Mouse (Mus musculus) CH12.LX (cell line): ENCODE measurements around the gene Cdk9. TPM values are rescaled to one million over a fixed set of nuclear protein-coding genes. Genes with fewer than 3 reads are reported as not detected.

ENCODE experiments used
- DNase-seq: peaks from one replicate; pipeline ENCODE4 v3.0.0-alpha.2; 2013; ENCODE audit errors: extremely low read depth
- H3K27ac ChIP-seq: 2 replicates; pipeline ENCODE4 v1.5.1; 2012; ENCODE audit warnings: low read depth, mild to moderate bottlenecking, control low read depth, moderate library complexity; ENCODE audit not compliant: insufficient read depth
- H3K27me3 ChIP-seq: replicated peaks from 2 replicates; pipeline ENCODE3; 2012; ENCODE audit warnings: inconsistent platforms
- H3K36me3 ChIP-seq, 2 experiments: replicated peaks in 1 of 2; 2 replicates each; pipeline versions ENCODE3 to v1.6.1; 2012; ENCODE audit warnings: inconsistent platforms in 1 of 2, low read length in 1 of 2, mild to moderate bottlenecking in 1 of 2, mixed read lengths in 1 of 2, moderate library complexity in 1 of 2; ENCODE audit not compliant: control insufficient read depth in 1 of 2, insufficient read depth in 1 of 2
- H3K4me1 ChIP-seq, 2 experiments: 2 replicates each; pipeline ENCODE4 v1.6.1; 2012; ENCODE audit warnings: inconsistent platforms in 1 of 2, moderate library complexity in 1 of 2; ENCODE audit not compliant: insufficient read depth in 2 of 2, control insufficient read depth in 1 of 2
- H3K4me2 ChIP-seq: 2 replicates; pipeline ENCODE4 v1.6.1; 2012; ENCODE audit warnings: low read depth, mild to moderate bottlenecking, control low read depth; ENCODE audit not compliant: poor library complexity, insufficient read depth, severe bottlenecking
- H3K4me3 ChIP-seq, 3 experiments: fragments of 150-350 bp in 1 of 3; sonication (generic) in 1 of 3; replicated peaks in 1 of 3; 2 replicates each; pipeline versions ENCODE3 to v1.5.1; 2011 to 2012; ENCODE audit warnings: low read depth in 2 of 3, low read length in 2 of 3, mild to moderate bottlenecking in 2 of 3, moderate library complexity in 2 of 3, control low read depth in 1 of 3, improper control_type of control experiment in 1 of 3, inconsistent platforms in 1 of 3, mixed read lengths in 1 of 3; ENCODE audit not compliant: poor library complexity in 1 of 3
- H3K79me2 ChIP-seq: replicated peaks from 2 replicates; pipeline ENCODE4 v1.6.1; 2012; ENCODE audit warnings: mild to moderate bottlenecking, moderate library complexity; ENCODE audit not compliant: control insufficient read depth, poor library complexity, insufficient read depth, severe bottlenecking; ENCODE audit errors: extremely low read depth
- H3K9ac ChIP-seq: 2 replicates; pipeline ENCODE4 v1.6.1; 2012; ENCODE audit warnings: low read depth, mild to moderate bottlenecking, control low read depth, moderate library complexity; ENCODE audit not compliant: insufficient read depth
- H3K9me3 ChIP-seq: replicated peaks from 2 replicates; pipeline ENCODE3; 2012; ENCODE audit warnings: low read length, inconsistent platforms, mixed read lengths
- BHLHE40 ChIP-seq: IDR thresholded peaks from 2 replicates; pipeline ENCODE4 v1.6.1; 2011; ENCODE audit warnings: mild to moderate bottlenecking, low read depth, low read length, improper control_type of control experiment
- CHD2 ChIP-seq: IDR thresholded peaks from 2 replicates; pipeline ENCODE4 v1.6.1; 2011; ENCODE audit warnings: low read length, improper control_type of control experiment
- CTCF ChIP-seq, 2 experiments: IDR thresholded peaks in 1 of 2; conservative IDR thresholded peaks in 1 of 2; 2 replicates each; pipeline ENCODE4 v1.5.1; 2011 to 2012; ENCODE audit warnings: low read depth in 2 of 2, low read length in 2 of 2, improper control_type of control experiment in 1 of 2, inconsistent platforms in 1 of 2, mild to moderate bottlenecking in 1 of 2, moderate library complexity in 1 of 2
- E2F4 ChIP-seq: IDR thresholded peaks from 2 replicates; pipeline ENCODE4 v1.6.1; 2011; ENCODE audit warnings: low read depth, low read length, improper control_type of control experiment; ENCODE audit not compliant: insufficient replicate concordance
- ELF1 ChIP-seq: IDR thresholded peaks from 2 replicates; pipeline ENCODE4 v1.6.1; 2014; ENCODE audit warnings: low read depth, mild to moderate bottlenecking, inconsistent platforms, low read length, improper control_type of control experiment
- EP300 ChIP-seq: IDR thresholded peaks from 2 replicates; pipeline ENCODE4 v1.6.1; 2011; ENCODE audit warnings: low read length, improper control_type of control experiment
- ETS1 ChIP-seq: conservative IDR thresholded peaks from 2 replicates; pipeline ENCODE4 v1.6.1; 2012; ENCODE audit warnings: low read depth, mild to moderate bottlenecking, inconsistent platforms, low read length, improper control_type of control experiment, moderate library complexity
- HCFC1 ChIP-seq: IDR thresholded peaks from 2 replicates; pipeline ENCODE4 v1.6.1; 2012; ENCODE audit warnings: low read depth, mild to moderate bottlenecking, inconsistent platforms, low read length, improper control_type of control experiment
- IRF4 ChIP-seq: IDR thresholded peaks from 2 replicates; pipeline ENCODE4 v1.6.1; 2014; ENCODE audit warnings: low read depth, mild to moderate bottlenecking, inconsistent platforms, low read length, improper control_type of control experiment
- JUN ChIP-seq: IDR thresholded peaks from 2 replicates; pipeline ENCODE4 v1.6.1; 2011; ENCODE audit warnings: low read depth, mild to moderate bottlenecking, low read length, improper control_type of control experiment, moderate library complexity; ENCODE audit not compliant: insufficient read depth
- JUND ChIP-seq: conservative IDR thresholded peaks from 2 replicates; pipeline ENCODE4 v1.6.1; 2011; ENCODE audit warnings: low read depth, low read length, improper control_type of control experiment
- MAX ChIP-seq: IDR thresholded peaks from 2 replicates; pipeline ENCODE4 v1.6.1; 2011; ENCODE audit warnings: low read length, improper control_type of control experiment
- MAZ ChIP-seq: IDR thresholded peaks from 2 replicates; pipeline ENCODE4 v1.6.1; 2012; ENCODE audit warnings: low read depth, mild to moderate bottlenecking, inconsistent platforms, low read length, improper control_type of control experiment, moderate library complexity
- MEF2A ChIP-seq: IDR thresholded peaks from 2 replicates; pipeline ENCODE4 v1.6.1; 2014; ENCODE audit warnings: low read depth, mild to moderate bottlenecking, inconsistent platforms, low read length, improper control_type of control experiment, borderline replicate concordance
- MXI1 ChIP-seq: IDR thresholded peaks from 2 replicates; pipeline ENCODE4 v1.6.1; 2011; ENCODE audit warnings: mild to moderate bottlenecking, low read depth, low read length, improper control_type of control experiment
- NELFE ChIP-seq: IDR thresholded peaks from 2 replicates; pipeline ENCODE4 v1.6.1; 2011; ENCODE audit warnings: low read depth, low read length, improper control_type of control experiment
- PAX5 ChIP-seq: IDR thresholded peaks from 2 replicates; pipeline ENCODE4 v1.6.1; 2012; ENCODE audit warnings: low read length, inconsistent platforms, mixed read lengths
- POLR2A ChIP-seq: IDR thresholded peaks from 2 replicates; pipeline ENCODE4 v1.6.1; 2011; ENCODE audit warnings: low read depth, mild to moderate bottlenecking, improper control_type of control experiment, low read length
- POLR2AphosphoS2 ChIP-seq: IDR thresholded peaks from 2 replicates; pipeline ENCODE4 v1.6.1; 2011; ENCODE audit warnings: low read depth, low read length, improper control_type of control experiment
- RAD21 ChIP-seq: IDR thresholded peaks from 2 replicates; pipeline ENCODE4 v1.6.1; 2011; ENCODE audit warnings: low read depth, mild to moderate bottlenecking, low read length, improper control_type of control experiment, moderate library complexity
- RCOR1 ChIP-seq: conservative IDR thresholded peaks from 2 replicates; pipeline ENCODE4 v1.6.1; 2012; ENCODE audit warnings: low read depth, mild to moderate bottlenecking, inconsistent platforms, low read length, improper control_type of control experiment
- SIN3A ChIP-seq: IDR thresholded peaks from 2 replicates; pipeline ENCODE4 v1.6.1; 2012; ENCODE audit warnings: low read length, improper control_type of control experiment, inconsistent platforms
- TBP ChIP-seq: conservative IDR thresholded peaks from 2 replicates; pipeline ENCODE4 v1.6.1; 2011; ENCODE audit warnings: low read depth, low read length, improper control_type of control experiment
- TCF12 ChIP-seq: IDR thresholded peaks from 2 replicates; pipeline ENCODE4 v1.6.1; 2014; ENCODE audit warnings: low read depth, mild to moderate bottlenecking, inconsistent platforms, low read length, improper control_type of control experiment
- UBTF ChIP-seq: IDR thresholded peaks from 2 replicates; pipeline ENCODE4 v1.6.1; 2012; ENCODE audit warnings: low read depth, mild to moderate bottlenecking, inconsistent platforms, low read length, improper control_type of control experiment, moderate library complexity
- USF1 ChIP-seq: IDR thresholded peaks from 2 replicates; pipeline ENCODE4 v1.6.1; 2014; ENCODE audit warnings: low read depth, mild to moderate bottlenecking, inconsistent platforms, low read length, improper control_type of control experiment
- USF2 ChIP-seq: conservative IDR thresholded peaks from 2 replicates; pipeline ENCODE4 v1.6.1; 2011; ENCODE audit warnings: low read depth, low read length, improper control_type of control experiment
- ZC3H11A ChIP-seq: IDR thresholded peaks from 2 replicates; pipeline ENCODE4 v1.6.1; 2012; ENCODE audit warnings: low read depth, mild to moderate bottlenecking, inconsistent platforms, low read length, improper control_type of control experiment
- ZKSCAN1 ChIP-seq: IDR thresholded peaks from 2 replicates; pipeline ENCODE4 v1.6.1; 2012; ENCODE audit warnings: low read depth, inconsistent platforms, low read length, improper control_type of control experiment, borderline replicate concordance
- ZMIZ1 ChIP-seq: IDR thresholded peaks from 2 replicates; pipeline ENCODE4 v1.6.1; 2012; ENCODE audit warnings: low read depth, mild to moderate bottlenecking, inconsistent platforms, low read length, improper control_type of control experiment
- ZNF384 ChIP-seq: IDR thresholded peaks from 2 replicates; pipeline ENCODE4 v1.6.1; 2012; ENCODE audit warnings: low read depth, low read length, improper control_type of control experiment, inconsistent platforms
- dilution Hi-C: fragments of 300-500 bp; cut with MboI; formaldehyde crosslinking; loops from 2 replicates; pipeline ENCODE4 v1.14.3; 2020; ENCODE audit warnings: low sequenced_read_pairs; ENCODE audit not compliant: extremely low pct_unique_long_range_greater_than_20kb, extremely low pct_ligation_motif_present
- in situ Hi-C: fragments of 300-500 bp; cut with MboI; formaldehyde crosslinking; loops from 3 replicates; pipeline ENCODE4 v1.14.3; 2019; ENCODE audit warnings: low sequenced_read_pairs, low pct_ligation_motif_present, low pct_unique_long_range_greater_than_20kb, mixed read lengths
- polyA plus RNA-seq: library from polyadenylated mRNA; unstranded; fragments of >175 nt; gene quantifications from 2 replicates; pipeline ENCODE4 v1.2.1, GENCODE M21; 2012; ENCODE audit warnings: low read depth; ENCODE audit not compliant: insufficient read length
- total RNA-seq, 2 experiments: library from RNA; depleted of rRNA; stranded (reverse); fragments of 300-350 nt in 1 of 2; fragments of >200 nt in 1 of 2; gene quantifications; 2 replicates each; pipeline ENCODE4 v1.2.3; 2012 to 2014

Gene Cdk9
- total and polyA plus RNA-seq, 3 experiments, result 41.7 to 136 (median 73.7) TPM

GRCm38 (mm10) chr2:32714117-32714986, 1.5 kb upstream of the Cdk9 start:
- in situ Hi-C loops, result loop anchor here (5.0 kb wide), 1 partner anchor 43 kb away; the partner anchor contains the start of gene Tor2a
- Histone ChIP-seq H3K27me3 (no peaks in the 10 kb centered on the region), H3K36me3 (peaks cover 10 to 21% of the 10 kb centered on the region in 2 experiments), H3K79me2 (peaks cover 30% of the 10 kb centered on the region), H3K4me2 (peak overlapping the region; percentile 50), H3K4me3 (no peak overlapping the region), H3K27ac (peak overlapping the region; percentile 80), H3K9me3 (peaks cover 6% of the 10 kb centered on the region), H3K9ac (peak overlapping the region; percentile 47), H3K4me1 (peaks cover 36 to 59% of the 10 kb centered on the region in 2 experiments)
- TF ChIP-seq SIN3A, result peak; percentile 7; the same call in 1 of the 2 replicates
- TF ChIP-seq CTCF (conservative IDR thresholded peaks at IDR 0.05 in 1 of 2, IDR thresholded peaks at IDR 0.05 in 1 of 2; ENCODE audit: low read depth in 2 of 2, low read length in 2 of 2), result no peak
- dilution Hi-C loops, result no loop called here
- no peak for DNase-seq

GRCm38 (mm10) chr2:32712586-32712933, 316 bp downstream of the Cdk9 start:
- Histone ChIP-seq H3K4me2 (no peak overlapping the region), H3K79me2 (peaks cover 48% of the 10 kb centered on the region), H3K27ac (peak overlapping the region; percentile 77), H3K4me1 (peaks cover 27 to 50% of the 10 kb centered on the region in 2 experiments), H3K4me3 (peak overlapping the region; percentile 82 to 87 (median 84)), H3K9ac (peak overlapping the region; percentile 82), H3K36me3 (peaks cover 27 to 39% of the 10 kb centered on the region in 2 experiments), H3K27me3 (no peaks in the 10 kb centered on the region), H3K9me3 (peaks cover 6% of the 10 kb centered on the region)
- peak; percentile 89 for DNase-seq
- in situ Hi-C loops (loop anchor here (5.0 kb wide), 1 partner anchor 45 kb away; the partner anchor contains the start of gene Tor2a), dilution Hi-C loops (no loop called here)
- TF ChIP-seq UBTF (no peak), ZMIZ1 (no peak), RCOR1 (no peak), MEF2A (no peak), RAD21 (no peak), USF2 (no peak), POLR2A (peak; percentile 61; the same call in 1 of the 2 replicates), ZNF384 (no peak), HCFC1 (peak; percentile 91), SIN3A (peak; percentile 90; the same call in 1 of the 2 replicates), IRF4 (no peak), CHD2 (no peak), NELFE (no peak), JUND (no peak), ZC3H11A (no peak), ETS1 (no peak), MAZ (no peak), MAX (no peak), MXI1 (peak; percentile 75), BHLHE40 (no peak), PAX5 (no peak), USF1 (peak; percentile 12; the same call in 1 of the 2 replicates), TCF12 (peak; percentile 56; the same call in 1 of the 2 replicates), CTCF (conservative IDR thresholded peaks at IDR 0.05 in 1 of 2, IDR thresholded peaks at IDR 0.05 in 1 of 2; ENCODE audit: low read depth in 2 of 2, low read length in 2 of 2) (no peak), TBP (no peak), ELF1 (peak; percentile 97), JUN (no peak), EP300 (no peak), ZKSCAN1 (no peak), POLR2AphosphoS2 (no peak), E2F4 (no peak)
